Mouse (Mus musculus) spleen, embryonic (tissue): ENCODE measurements at regions not wholly inside any gene's neighbourhood (a gene's known extent, or its start where the extent isn't known, plus 50 kb on each side); places are given as distances from the start of the nearest gene placed in this dataset.
"Not testable (repeated sequence)": the region's sequence is repeated elsewhere in the genome, so short reads cannot be mapped to it uniquely, and the experiment has no call there.

Source experiments
- CTCF ChIA-PET: fragments of 350-600 bp; sonication (Branson Sonifier 250); formaldehyde crosslinking; loops from one replicate; lab custom pipeline; 2022; lab: Charles Lee

- CTCF ChIA-PET: no interaction called here
These were observed 792.1 kb downstream of the Cypt12 start for GRCm38 (mm10) chr3:18740344-18740743.

- CTCF ChIA-PET: no interaction called here
These were observed 795.3 kb downstream of the Cypt12 start for GRCm38 (mm10) chr3:18743474-18743873.

- CTCF ChIA-PET: no interaction called here
These were observed 796.0 kb downstream of the Cypt12 start for GRCm38 (mm10) chr3:18744216-18744615.

GRCm38 (mm10) chr3:18746206-18746605 is 798.0 kb downstream of the Cypt12 start:
- CTCF ChIA-PET: no interaction called here

- CTCF ChIA-PET: no interaction called here
These were observed 798.7 kb downstream of the Cypt12 start for GRCm38 (mm10) chr3:18746898-18747297.

- CTCF ChIA-PET: no interaction called here
These were observed 803.5 kb downstream of the Cypt12 start for GRCm38 (mm10) chr3:18751660-18752259.

GRCm38 (mm10) chr3:18764301-18765078 is 816.3 kb downstream of the Cypt12 start:
- CTCF ChIA-PET: no interaction called here

GRCm38 (mm10) chr3:18778481-18778880 is 830.3 kb downstream of the Cypt12 start:
- CTCF ChIA-PET: no interaction called here

GRCm38 (mm10) chr3:18787531-18788176 is 839.4 kb downstream of the Cypt12 start:
- CTCF ChIA-PET: no interaction called here

GRCm38 (mm10) chr3:18802794-18803193 is 825.7 kb downstream of the 1700064H15Rik start:
- CTCF ChIA-PET: no interaction called here

- CTCF ChIA-PET: not testable (repeated sequence)
These were observed 799.6 kb downstream of the 1700064H15Rik start for GRCm38 (mm10) chr3:18828788-18829320.

- CTCF ChIA-PET: no interaction called here
These were observed 760.2 kb downstream of the 1700064H15Rik start for GRCm38 (mm10) chr3:18868117-18868739.

- CTCF ChIA-PET: no interaction called here
These were observed 759.7 kb downstream of the 1700064H15Rik start for GRCm38 (mm10) chr3:18868758-18869157.

GRCm38 (mm10) chr3:18877060-18877459 is 751.4 kb downstream of the 1700064H15Rik start:
- CTCF ChIA-PET: no interaction called here

GRCm38 (mm10) chr3:18877572-18877971 is 750.9 kb downstream of the 1700064H15Rik start:
- CTCF ChIA-PET: no interaction called here

- CTCF ChIA-PET: no interaction called here
These were observed 747.3 kb downstream of the 1700064H15Rik start for GRCm38 (mm10) chr3:18881186-18881585.

- CTCF ChIA-PET: no interaction called here
These were observed 735.7 kb downstream of the 1700064H15Rik start for GRCm38 (mm10) chr3:18892813-18893212.

GRCm38 (mm10) chr3:18905769-18906168 is 722.7 kb downstream of the 1700064H15Rik start:
- CTCF ChIA-PET: no interaction called here

GRCm38 (mm10) chr3:18906210-18906609 is 722.3 kb downstream of the 1700064H15Rik start:
- CTCF ChIA-PET: no interaction called here

- CTCF ChIA-PET: no interaction called here
These were observed 719.7 kb downstream of the 1700064H15Rik start for GRCm38 (mm10) chr3:18908737-18909136.

- CTCF ChIA-PET: no interaction called here
These were observed 699.9 kb downstream of the 1700064H15Rik start for GRCm38 (mm10) chr3:18928401-18929104.
